Mouse (Mus musculus): ENCODE measurements around the gene Lca5l. TPM values are rescaled to one million over a fixed set of nuclear protein-coding genes. Genes with fewer than 3 reads are reported as not detected.
A peak's percentile ranks its signal among the peaks of the same experiment; 100 is the strongest.

Lca5l gene
- polyA plus RNA-seq, 2 experiments, result 0.03 TPM; not detected in 1

DNA sequence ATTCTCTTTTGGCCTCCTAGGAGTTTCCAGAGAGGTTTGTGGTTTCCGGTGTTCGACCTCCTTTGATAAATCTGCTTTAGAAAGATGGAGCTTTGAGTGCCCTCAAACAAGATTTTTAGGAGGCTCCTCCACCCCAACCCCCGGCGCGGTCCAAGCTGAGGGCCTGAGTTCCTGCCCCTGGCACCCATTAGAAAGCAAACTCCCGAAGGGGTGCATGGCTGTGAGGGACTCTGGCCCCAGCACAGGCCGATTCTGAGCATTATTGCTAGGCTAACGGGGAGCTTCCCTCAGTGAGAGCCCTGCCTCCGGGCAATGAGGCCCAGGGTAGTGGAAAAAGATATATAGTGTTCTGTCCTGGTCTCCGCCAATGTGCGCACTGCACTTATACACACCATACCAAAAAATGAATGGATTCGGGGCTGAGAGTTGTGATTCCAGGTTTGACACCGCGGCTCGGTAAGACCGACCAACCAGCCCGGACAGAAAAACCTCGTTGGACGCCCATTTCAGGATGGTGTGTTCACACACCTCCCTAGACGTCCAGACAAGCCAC, 32.2 kb downstream of the Lca5l start:
- Histone ChIP-seq H3K36me3 (replicated peaks; ENCODE audit: control insufficient read depth, insufficient read depth, low read depth) (no peaks in the 10 kb centered on the region), H3K27me3 (ENCODE audit: control insufficient read depth, insufficient read depth, low read length) (no peaks in the 10 kb centered on the region; the same call in 1 of the 2 replicates), H3K4me2 (ENCODE audit: low read depth) (peak overlapping the region; percentile 87), H3K9ac (replicated peaks) (no peak overlapping the region), H3K4me3 (ENCODE audit: insufficient read depth in 1 of 2, low read depth in 2 of 2, low read length in 2 of 2) (no peak overlapping the region), H3K9me3 (ENCODE audit: control insufficient read depth, low read length) (no peaks in the 10 kb centered on the region), H3K4me1 (replicated peaks; ENCODE audit: control insufficient read depth in 2 of 2, insufficient read depth in 2 of 2, low read length in 1 of 2) (0 out of 4 replicates have a peak, but pooled peaks cover 0 to 2% of the 10 kb centered on the region in 2 experiments), H3K27ac (no peak overlapping the region)
- no peak for ATAC-seq (ENCODE audit: insufficient read depth)
- no peak for DNase-seq (ENCODE audit: low read depth in 3 of 3, low spot score in 3 of 3)
- TF ChIP-seq CTCF (IDR thresholded peaks at IDR 0.05; ENCODE audit: low read depth) (no peak), EP300 (IDR thresholded peaks at IDR 0.05; ENCODE audit: low read depth) (no peak)
- 71% methylated on average over 20 of the region's 20 CpGs for WGBS (ENCODE audit: insufficient replicate concordance)

DNA sequence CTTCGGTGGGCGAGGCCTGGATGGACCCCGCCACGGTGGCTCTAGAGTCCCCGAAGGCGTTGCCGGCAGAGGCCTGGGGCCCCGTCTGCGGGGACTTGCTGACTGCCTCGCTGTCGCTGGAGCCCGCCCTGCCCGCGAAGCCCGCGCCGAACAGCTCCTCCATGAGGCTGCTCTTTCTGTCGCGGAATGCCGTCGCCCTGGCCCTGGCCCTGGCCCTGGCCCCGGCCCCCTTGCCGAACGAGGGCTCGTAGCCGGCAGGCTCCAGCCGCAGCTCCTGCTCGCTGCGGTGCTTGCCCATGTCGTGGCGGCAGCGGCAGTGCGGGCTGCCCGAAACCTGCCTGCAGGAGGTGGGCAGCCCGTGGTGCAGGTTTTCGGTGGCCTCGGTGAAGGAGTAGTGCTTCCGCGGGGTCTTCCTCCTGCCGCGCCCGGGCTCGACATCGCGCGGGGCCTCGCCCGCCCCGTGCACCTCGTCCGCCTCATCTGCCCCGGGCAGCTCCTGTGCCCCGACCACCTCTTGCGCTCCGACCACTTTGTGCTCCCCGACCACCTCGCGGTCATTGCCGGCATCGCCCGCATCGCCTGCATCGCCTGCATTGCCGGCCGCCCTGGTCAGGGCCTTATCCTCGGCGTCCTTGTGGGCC, 32.9 kb downstream of the Lca5l start:
- ATAC-seq (ENCODE audit: insufficient read depth), result peak; percentile 65
- 1% methylated on average over 67 of the region's 67 CpGs for WGBS (ENCODE audit: insufficient replicate concordance)
- Histone ChIP-seq H3K4me3 (ENCODE audit: insufficient read depth in 1 of 2, low read depth in 2 of 2, low read length in 2 of 2) (peak overlapping the region; percentile 50 to 59), H3K36me3 (replicated peaks; ENCODE audit: control insufficient read depth, insufficient read depth, low read depth) (no peaks in the 10 kb centered on the region), H3K9ac (replicated peaks) (peak overlapping the region; percentile 70), H3K4me2 (ENCODE audit: low read depth) (peak overlapping the region; percentile 87), H3K27me3 (ENCODE audit: control insufficient read depth, insufficient read depth, low read length) (no peaks in the 10 kb centered on the region; the same call in 1 of the 2 replicates), H3K4me1 (replicated peaks; ENCODE audit: control insufficient read depth in 2 of 2, insufficient read depth in 2 of 2, low read length in 1 of 2) (0 out of 4 replicates have a peak, but pooled peaks cover 0 to 2% of the 10 kb centered on the region in 2 experiments), H3K9me3 (ENCODE audit: control insufficient read depth, low read length) (no peaks in the 10 kb centered on the region), H3K27ac (no peak overlapping the region)
- TF ChIP-seq EP300 (IDR thresholded peaks at IDR 0.05; ENCODE audit: low read depth), result no peak
- peak; percentile 66 for TF ChIP-seq CTCF (IDR thresholded peaks at IDR 0.05; ENCODE audit: low read depth)
- DNase-seq (ENCODE audit: low read depth in 3 of 3, low spot score in 3 of 3), result peak in 1 of 3 experiments; percentile 6

DNA sequence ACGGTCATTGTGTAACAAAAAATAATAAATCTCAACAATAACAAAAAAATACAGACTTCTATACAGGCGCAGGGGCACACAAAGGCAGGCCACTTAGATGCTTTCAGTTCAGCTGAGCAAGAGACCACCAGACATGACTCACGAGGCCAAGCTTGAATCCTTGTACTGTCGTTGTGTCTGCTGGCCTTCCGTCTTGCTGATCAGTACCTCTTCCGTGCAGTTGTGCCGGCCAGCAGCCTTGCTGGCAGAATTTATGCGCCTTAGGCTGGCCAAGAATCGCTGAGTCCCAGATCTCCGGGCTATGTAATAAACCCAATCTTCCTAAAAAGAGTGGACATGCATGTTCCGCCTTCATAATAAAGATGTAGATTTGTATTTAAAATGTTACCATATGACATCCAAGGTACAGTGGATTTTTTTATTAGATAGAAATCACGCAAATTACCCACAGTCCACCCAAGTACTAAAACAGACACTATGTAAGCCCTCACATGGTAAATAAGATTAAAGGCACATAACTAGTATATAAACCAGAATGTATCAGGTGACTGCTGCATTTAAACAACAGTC, 33.5 kb downstream of the Lca5l start:
- DNase-seq (ENCODE audit: low read depth in 3 of 3, low spot score in 3 of 3) (no peak), ATAC-seq (ENCODE audit: insufficient read depth) (no peak)
- H3K9me3 ChIP-seq (ENCODE audit: control insufficient read depth, low read length), result no peaks in the 10 kb centered on the region
- no peaks in the 10 kb centered on the region for H3K36me3 ChIP-seq (replicated peaks; ENCODE audit: control insufficient read depth, insufficient read depth, low read depth)
- no peak overlapping the region for H3K27ac ChIP-seq
- peak overlapping the region; percentile 50 to 59; a peak in 1 of 4 replicates for H3K4me3 ChIP-seq (ENCODE audit: insufficient read depth in 1 of 2, low read depth in 2 of 2, low read length in 2 of 2)
- WGBS (ENCODE audit: insufficient replicate concordance), result 64% methylated on average over 12 of the region's 12 CpGs
- no peak overlapping the region for H3K9ac ChIP-seq (replicated peaks)
- H3K27me3 ChIP-seq (ENCODE audit: control insufficient read depth, insufficient read depth, low read length), result no peaks in the 10 kb centered on the region; the same call in 1 of the 2 replicates
- peak overlapping the region; percentile 87 for H3K4me2 ChIP-seq (ENCODE audit: low read depth)
- TF ChIP-seq CTCF (IDR thresholded peaks at IDR 0.05; ENCODE audit: low read depth), result no peak
- no peak for TF ChIP-seq EP300 (IDR thresholded peaks at IDR 0.05; ENCODE audit: low read depth)
- 0 out of 4 replicates have a peak, but pooled peaks cover 0 to 2% of the 10 kb centered on the region in 2 experiments for H3K4me1 ChIP-seq (replicated peaks; ENCODE audit: control insufficient read depth in 2 of 2, insufficient read depth in 2 of 2, low read length in 1 of 2)

DNA sequence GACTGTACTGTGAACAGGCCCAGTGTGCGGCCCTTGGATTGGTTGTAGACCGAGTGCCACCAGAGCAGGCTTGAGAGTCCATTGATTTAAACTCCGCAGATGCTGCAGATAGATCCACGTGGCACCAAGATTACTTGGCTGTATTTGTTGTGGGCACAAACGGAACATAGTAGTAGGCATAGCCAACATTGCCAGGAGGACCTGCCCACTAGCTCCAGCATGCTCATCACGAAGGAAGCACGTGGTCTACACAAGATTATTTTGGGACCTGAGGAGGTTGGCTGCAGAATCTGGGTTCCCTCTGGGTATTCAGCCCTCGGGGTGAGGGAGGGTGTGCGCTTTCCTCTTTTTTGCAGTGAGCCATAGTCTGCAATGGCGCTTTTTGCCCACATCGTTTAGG, 34.9 kb downstream of the Lca5l start:
- H3K9ac ChIP-seq (replicated peaks), result no peak overlapping the region

DNA sequence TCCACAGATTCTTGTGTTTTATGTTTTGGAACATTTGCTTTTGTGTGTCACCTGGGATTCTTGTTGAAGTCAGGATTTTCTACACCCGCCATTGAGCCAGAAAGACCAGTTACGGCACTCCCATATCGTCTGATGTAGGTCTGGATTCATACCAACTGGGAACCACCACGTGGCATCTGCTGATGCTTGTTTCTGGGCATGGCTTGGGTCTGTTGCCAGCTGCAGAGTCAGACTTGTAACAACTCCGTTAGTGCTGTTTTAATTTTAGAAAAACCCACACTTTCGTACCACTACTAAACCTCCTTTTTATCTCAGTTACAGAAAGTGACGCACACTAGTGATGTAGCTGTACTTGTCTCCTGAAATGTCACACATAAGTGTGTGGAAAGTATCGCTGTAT, 36.1 kb downstream of the Lca5l start:
- Histone ChIP-seq H3K4me3 (ENCODE audit: insufficient read depth in 1 of 2, low read depth in 2 of 2, low read length in 2 of 2) (no peak overlapping the region), H3K9ac (replicated peaks) (no peak overlapping the region), H3K27me3 (ENCODE audit: control insufficient read depth, insufficient read depth, low read length) (no peaks in the 10 kb centered on the region; the same call in 1 of the 2 replicates), H3K36me3 (replicated peaks; ENCODE audit: control insufficient read depth, insufficient read depth, low read depth) (no peaks in the 10 kb centered on the region), H3K9me3 (ENCODE audit: control insufficient read depth, low read length) (no peaks in the 10 kb centered on the region), H3K4me1 (replicated peaks; ENCODE audit: control insufficient read depth in 2 of 2, insufficient read depth in 2 of 2, low read length in 1 of 2) (0 out of 4 replicates have a peak, but pooled peaks cover 0 to 2% of the 10 kb centered on the region in 2 experiments), H3K4me2 (ENCODE audit: low read depth) (no peak overlapping the region), H3K27ac (no peak overlapping the region)
- DNase-seq (ENCODE audit: low read depth in 3 of 3, low spot score in 3 of 3), result no peak
- 73% methylated on average over 8 of the region's 8 CpGs for WGBS (ENCODE audit: insufficient replicate concordance)
- TF ChIP-seq EP300 (IDR thresholded peaks at IDR 0.05; ENCODE audit: low read depth) (no peak), CTCF (IDR thresholded peaks at IDR 0.05; ENCODE audit: low read depth) (no peak)
- ATAC-seq (ENCODE audit: insufficient read depth), result no peak

More for the DNA sequence above, 34.9 kb downstream of the Lca5l start:
- no peak overlapping the region for H3K4me3 ChIP-seq (ENCODE audit: insufficient read depth in 1 of 2, low read depth in 2 of 2, low read length in 2 of 2)
- 78% methylated on average over 11 of the region's 11 CpGs for WGBS (ENCODE audit: insufficient replicate concordance)
- H3K4me1 ChIP-seq (replicated peaks; ENCODE audit: control insufficient read depth in 2 of 2, insufficient read depth in 2 of 2, low read length in 1 of 2), result 0 out of 4 replicates have a peak, but pooled peaks cover 0 to 2% of the 10 kb centered on the region in 2 experiments
- H3K27me3 ChIP-seq (ENCODE audit: control insufficient read depth, insufficient read depth, low read length), result no peaks in the 10 kb centered on the region; the same call in 1 of the 2 replicates
- H3K27ac ChIP-seq, result no peak overlapping the region
- H3K9me3 ChIP-seq (ENCODE audit: control insufficient read depth, low read length), result no peaks in the 10 kb centered on the region
- H3K4me2 ChIP-seq (ENCODE audit: low read depth), result no peak overlapping the region
- no peak for ATAC-seq (ENCODE audit: insufficient read depth)
- DNase-seq (ENCODE audit: low read depth in 3 of 3, low spot score in 3 of 3), result no peak
- TF ChIP-seq CTCF (IDR thresholded peaks at IDR 0.05; ENCODE audit: low read depth) (no peak), EP300 (IDR thresholded peaks at IDR 0.05; ENCODE audit: low read depth) (no peak)
- H3K36me3 ChIP-seq (replicated peaks; ENCODE audit: control insufficient read depth, insufficient read depth, low read depth), result no peaks in the 10 kb centered on the region

All from liver, embryonic 14.5 days (tissue).